Mouse (Mus musculus): ENCODE results near the gene Tmem63a.
"Not testable (repeated sequence)": the region's sequence is repeated elsewhere in the genome, so short reads cannot be mapped to it uniquely, and the experiment has no call there.

DNA sequence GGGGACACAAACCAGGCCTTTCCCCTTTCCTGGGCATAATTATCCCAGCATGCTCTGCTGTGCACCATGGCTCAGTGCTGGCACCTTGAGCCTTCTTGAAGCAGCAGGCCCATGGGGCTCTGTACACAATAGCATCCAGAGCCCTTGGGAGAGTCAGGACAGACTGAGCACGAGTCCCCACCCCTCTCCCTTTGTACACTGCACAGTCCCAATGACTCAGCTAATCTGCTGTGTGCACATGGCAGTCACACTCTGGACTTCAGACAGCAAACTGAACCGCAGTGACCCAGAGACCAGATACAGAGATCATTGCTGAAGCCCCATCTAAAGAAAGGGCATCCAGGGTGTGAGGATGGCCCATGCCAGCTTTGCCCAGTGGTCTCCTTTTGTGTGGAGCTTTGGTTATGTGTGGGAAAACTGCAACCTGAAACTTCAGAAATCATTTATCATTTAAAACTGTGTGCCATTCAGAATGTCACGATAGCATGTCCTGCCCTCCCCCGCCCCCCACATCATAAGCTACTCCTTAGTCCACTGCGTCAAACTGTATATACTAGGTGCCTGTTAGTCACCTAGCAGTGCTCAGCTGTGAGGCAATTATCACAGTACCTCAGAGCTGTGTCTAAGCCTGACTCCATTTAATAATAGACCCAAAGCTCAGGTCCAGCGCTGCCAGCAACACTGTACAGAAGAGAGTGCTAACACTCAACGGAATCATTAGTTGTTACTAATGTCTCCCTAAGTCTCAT lies 39.3 kb downstream of the Tmem63a start:
- not testable (repeated sequence) for TF ChIP-seq POLR2A (IDR thresholded peaks at IDR 0.05; ENCODE audit: control insufficient read depth, low read depth, low read length); CTCF (IDR thresholded peaks at IDR 0.05; ENCODE audit: control insufficient read depth, insufficient read depth, insufficient replicate concordance, low read depth, low read length)
